Mouse (Mus musculus): Measurements from ENCODE around the gene Arfip1.

Arfip1 gene

DNA sequence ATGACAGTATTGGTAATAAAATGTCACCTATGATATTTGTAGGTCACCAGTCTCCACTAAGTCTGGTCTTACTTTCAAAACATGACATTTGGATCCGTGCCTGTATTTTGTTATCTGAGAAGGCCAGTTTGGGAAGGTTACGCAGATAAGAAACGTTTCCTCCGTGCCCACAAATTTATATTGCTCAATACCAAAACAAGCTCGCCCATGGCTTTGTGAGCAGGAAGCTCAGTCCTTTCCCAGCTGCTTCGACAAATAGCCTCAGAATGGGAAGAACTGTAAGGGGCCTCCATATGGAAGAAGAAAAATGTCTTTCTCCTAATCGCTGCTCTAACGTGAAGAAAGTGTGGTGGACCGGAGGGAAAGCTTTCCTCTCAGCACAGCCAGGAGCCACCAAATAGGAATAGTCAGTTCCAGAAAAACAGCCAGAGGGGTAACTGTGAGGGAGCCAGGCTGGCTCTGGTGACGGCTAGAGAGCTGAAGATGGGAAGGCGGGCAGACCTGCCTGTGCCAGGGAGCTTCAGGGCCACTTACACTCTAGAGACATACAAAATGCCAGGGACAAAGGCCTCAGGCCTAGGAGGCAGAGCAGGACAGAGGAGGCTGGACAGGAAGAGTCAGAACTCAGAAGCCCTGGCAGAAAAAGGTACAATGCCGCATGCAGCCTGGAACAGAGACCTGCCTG lies 126.5 kb downstream of the Arfip1 start:
- DNase-seq (ENCODE audit: low spot score in 2 of 2), result no peak

DNA sequence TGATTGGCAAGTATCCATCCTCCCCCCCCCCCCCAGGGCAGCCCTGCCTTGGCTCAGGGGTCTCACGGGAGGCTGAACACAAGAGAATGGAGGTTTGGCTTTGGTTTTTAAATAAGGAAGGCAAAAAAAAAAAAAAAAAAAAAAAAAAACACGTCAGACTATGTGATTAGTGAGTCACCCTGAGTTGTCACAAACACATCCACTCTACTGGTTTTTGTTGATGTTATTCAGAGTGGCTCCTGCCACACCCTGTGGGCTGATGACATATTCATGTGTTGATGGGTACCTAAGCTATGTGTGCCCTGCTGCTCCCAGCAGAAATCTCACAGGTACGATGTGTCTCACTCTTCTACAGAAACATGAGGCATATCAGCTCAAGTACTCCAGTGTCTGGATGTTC lies 131.8 kb downstream of the Arfip1 start:
- no peak for DNase-seq (ENCODE audit: low spot score in 2 of 2)

DNA sequence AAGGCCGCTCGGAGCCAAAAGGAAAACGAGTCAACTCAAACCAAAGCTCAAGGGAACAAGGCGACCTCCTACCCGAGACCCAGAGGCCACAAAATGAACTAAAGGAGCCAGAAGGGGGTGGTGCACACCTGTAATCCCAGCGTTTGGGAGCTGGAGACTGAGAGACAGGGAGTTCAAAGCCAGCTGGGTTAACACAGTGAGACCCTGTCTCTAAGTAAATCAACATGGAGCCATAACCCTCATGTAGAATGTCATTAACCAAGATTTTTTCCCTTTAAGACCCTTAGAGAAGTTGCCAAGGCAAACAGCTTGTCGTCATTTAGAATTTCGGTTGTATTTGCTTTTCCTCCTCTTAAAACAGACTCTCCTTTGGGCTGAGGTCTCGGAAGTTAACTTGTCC lies 133.4 kb downstream of the Arfip1 start:
- no peak for DNase-seq (ENCODE audit: low spot score in 2 of 2)

DNA sequence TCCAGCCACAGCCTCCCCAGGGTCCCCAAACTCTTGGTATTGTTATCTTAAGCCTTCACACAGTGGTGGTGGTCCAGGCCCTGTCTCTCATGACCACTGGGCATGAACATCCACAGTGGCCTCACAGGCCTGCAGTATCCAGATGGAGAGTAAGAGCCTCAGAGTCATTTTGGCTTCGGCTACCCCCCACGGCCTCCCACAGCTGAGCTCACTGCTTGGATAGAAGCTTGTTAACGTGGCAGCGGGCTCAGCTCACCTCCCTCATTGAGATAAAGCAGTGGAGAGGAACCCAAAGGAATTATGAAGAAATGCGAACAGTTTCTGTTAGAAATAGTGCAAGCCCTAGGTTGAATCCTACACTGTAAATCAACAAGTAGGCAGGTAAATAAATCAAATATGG lies 134.6 kb downstream of the Arfip1 start:
- no peak for DNase-seq (ENCODE audit: low spot score in 2 of 2)
